Mouse (Mus musculus): ENCODE results near the gene Alkbh8. TPM values are rescaled to one million over a fixed set of nuclear protein-coding genes. Genes with fewer than 3 reads are reported as not detected.
"Not testable (repeated sequence)": the region's sequence is repeated elsewhere in the genome, so short reads cannot be mapped to it uniquely, and the experiment has no call there.

Alkbh8 gene
- polyA plus RNA-seq, 1 experiment from 2014 or later: 31.4 TPM

DNA sequence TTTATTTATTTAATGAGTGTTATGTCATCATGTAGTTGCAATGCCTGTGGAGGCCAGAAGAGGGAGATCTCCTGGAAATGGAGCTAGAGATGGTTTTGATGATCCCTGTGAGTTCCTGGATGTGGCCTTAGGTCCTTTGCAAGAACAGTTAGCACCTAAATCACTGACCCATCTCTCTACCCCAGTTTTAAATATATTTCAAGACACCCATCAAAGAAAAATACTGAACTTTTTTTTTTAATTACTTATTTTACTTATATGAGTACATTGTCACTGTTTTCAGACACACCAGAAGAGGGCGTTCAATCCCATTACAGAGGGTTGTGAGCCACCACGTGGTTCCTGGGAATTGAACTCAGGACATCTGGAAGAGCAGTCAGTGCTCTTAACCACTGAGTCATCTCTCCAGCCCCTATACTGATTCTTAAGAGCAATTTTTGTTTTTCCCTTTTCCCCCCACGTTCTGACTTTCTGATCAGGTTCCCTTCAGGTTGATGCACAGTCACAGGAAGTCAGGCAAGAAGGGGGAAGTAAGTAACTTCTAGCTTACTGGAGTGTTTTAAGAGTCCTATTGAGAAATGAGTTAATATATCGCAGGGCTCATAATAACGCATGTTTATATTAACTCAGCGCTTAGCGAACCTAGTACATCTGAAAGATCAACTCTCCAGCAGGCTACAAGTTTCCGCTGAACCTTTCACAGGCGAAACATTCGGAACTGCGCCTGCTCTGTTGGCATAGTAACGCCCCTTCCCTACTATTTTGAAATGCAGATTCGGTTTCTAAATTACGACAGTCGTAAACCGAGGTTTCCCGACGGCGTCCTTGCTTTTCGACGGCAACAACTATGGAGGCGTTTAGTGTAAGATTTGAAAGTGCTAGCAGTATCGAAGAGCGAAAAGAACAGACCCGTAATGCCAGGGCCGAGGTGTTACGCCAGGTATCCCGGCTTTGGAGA lies 68.6 kb downstream of the Alkbh8 start, which contains the start of gene Cwf19l2:
TSS of gene Cwf19l2 (plus strand) at position 342 of the 958 bp plus-strand sequence.
- Histone ChIP-seq H3K4me3 (peak within 1 kb of the TSS; percentile 67), H3K4me1 (peaks cover 11% of the 10 kb centered on the region), H3K27me3 (ENCODE audit: low read depth, poor library complexity, severe bottlenecking) (no peaks in the 10 kb centered on the region), H3K9me3 (replicated peaks) (no peaks in the 10 kb centered on the region), H3K27ac (replicated peaks) (peak within 1 kb of the TSS; percentile 85), H3K36me3 (no peaks in the 10 kb centered on the region)
- peak; percentile 80 for DNase-seq (ENCODE audit: low spot score)
- under 1% methylated on average over 28 of the region's 28 CpGs for WGBS

DNA sequence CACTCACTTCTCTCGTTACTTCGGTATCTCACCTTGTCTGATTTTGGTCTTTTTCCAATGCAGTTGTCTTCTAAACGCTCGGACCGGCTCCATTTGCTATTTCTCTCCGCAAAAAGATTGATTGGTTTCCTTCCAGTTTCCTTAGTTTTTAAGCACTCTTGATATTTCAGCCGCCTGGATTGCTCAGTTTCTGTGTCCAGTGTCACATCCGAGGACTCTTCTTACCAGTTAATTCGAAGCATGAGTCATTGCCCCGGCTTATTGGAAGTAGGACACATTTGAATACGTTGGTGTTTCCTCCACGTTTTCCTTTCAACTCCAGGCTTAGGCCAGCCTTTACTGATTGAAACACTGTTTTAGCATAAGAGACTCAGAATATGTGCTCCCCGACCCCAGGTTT lies 69.4 kb downstream of the Alkbh8 start:
- Histone ChIP-seq H3K27me3 (ENCODE audit: low read depth, poor library complexity, severe bottlenecking) (no peaks in the 10 kb centered on the region), H3K4me3 (peak overlapping the region; percentile 67), H3K36me3 (no peaks in the 10 kb centered on the region), H3K27ac (replicated peaks) (peak overlapping the region; percentile 85), H3K4me1 (peaks cover 11% of the 10 kb centered on the region), H3K9me3 (replicated peaks) (no peaks in the 10 kb centered on the region)
- 3% methylated on average over 13 of the region's 13 CpGs for WGBS
- peak; percentile 22 for DNase-seq (ENCODE audit: low spot score)

DNA sequence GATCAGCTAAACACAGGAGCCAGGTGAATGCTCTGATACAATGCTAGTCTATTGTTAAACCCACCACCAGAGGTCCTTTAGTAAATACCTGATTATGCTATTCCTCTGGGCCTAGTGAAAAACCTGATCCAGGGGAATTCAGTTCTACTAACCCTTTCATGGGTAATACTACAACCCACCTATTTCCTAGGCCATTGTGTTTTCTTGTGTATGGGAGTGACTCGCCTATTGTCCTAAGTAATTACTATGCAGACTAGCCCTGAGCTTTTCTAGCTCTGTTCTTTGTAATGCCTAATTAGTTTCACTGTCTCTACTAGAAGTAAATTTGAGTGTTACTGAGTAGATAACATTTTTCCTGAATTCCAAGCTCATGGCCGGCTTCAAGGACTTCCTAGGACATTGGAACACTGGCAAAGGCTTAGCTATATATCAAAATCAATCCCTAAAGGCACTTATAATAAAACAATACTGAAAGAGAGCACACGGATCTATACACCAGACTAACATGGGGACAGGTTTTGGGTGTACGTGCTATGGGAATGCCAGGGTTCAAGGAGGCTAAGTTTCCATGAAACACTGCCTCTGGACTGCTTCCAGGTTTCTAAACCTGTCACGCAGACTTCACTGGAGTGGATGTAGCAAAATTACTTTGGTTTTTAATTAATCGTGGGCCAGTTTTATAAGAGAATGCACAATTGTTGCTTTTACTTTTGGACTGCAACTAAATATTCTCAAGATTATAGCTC lies 104.8 kb downstream of the Alkbh8 start:
- WGBS: 90% methylated on average over 6 of the region's 6 CpGs
- H3K4me1 ChIP-seq, H3K4me3 ChIP-seq: not testable (repeated sequence)

More for the DNA sequence above, 104.8 kb downstream of the Alkbh8 start:
- H3K9me3 ChIP-seq (replicated peaks); H3K36me3 ChIP-seq; DNase-seq (ENCODE audit: low spot score); H3K27ac ChIP-seq (replicated peaks); H3K27me3 ChIP-seq (ENCODE audit: low read depth, poor library complexity, severe bottlenecking): not testable (repeated sequence)

Other genes starting within 250 kb of the Alkbh8 start
- gene Cwf19l2, start 68.5 kb downstream of the Alkbh8 start, polyA plus RNA-seq (2016; fragmentation: Nextera tagmentation; extraction: Ambion mirVana): 12.0 and 15.2 TPM in 2 replicates
- 3.3 and 4.0 TPM in 2 replicates for gene Gucy1a2, start 197.6 kb downstream of the Alkbh8 start, polyA plus RNA-seq (2016; fragmentation: Nextera tagmentation; extraction: Ambion mirVana)

Data from midbrain, embryonic 10.5 days (tissue).